Mouse (Mus musculus): Measurements from ENCODE around the gene Cpt1c. TPM values are rescaled to one million over a fixed set of nuclear protein-coding genes. Genes with fewer than 3 reads are reported as not detected.
"Not testable (repeated sequence)": the region's sequence is repeated elsewhere in the genome, so short reads cannot be mapped to it uniquely, and the experiment has no call there.

The Cpt1c gene
- total RNA-seq (2021), result 10 to 100 TPM; 10.3 to 10.8 TPM
- long read RNA-seq, experiment 1, transcript Cpt1c-201 (19 exons, 2,793 nt), result major isoform, 5 of 19 reads
- long read RNA-seq, experiment 1, partial matches to known transcripts, result 2 of 19 reads
- long read RNA-seq, experiment 1, other reads (novel, unspliced or antisense), result 12 of 19 reads
- long read RNA-seq, experiment 2, transcript Cpt1c-201 (19 exons, 2,793 nt), result major isoform, 5 of 18 reads
- long read RNA-seq, experiment 2, partial matches to known transcripts, result 1 of 18 reads
- long read RNA-seq, experiment 2, other reads (novel, unspliced or antisense), result 10 of 18 reads

GRCm38 (mm10) chr7:44974383-44975116 lies at the start of gene Cpt1c:
Cpt1c (minus strand) TSS chr7:44974851.
- peak; percentile 75 to 83 for DNase-seq (ENCODE audit: low spot score in 2 of 2)

DNA sequence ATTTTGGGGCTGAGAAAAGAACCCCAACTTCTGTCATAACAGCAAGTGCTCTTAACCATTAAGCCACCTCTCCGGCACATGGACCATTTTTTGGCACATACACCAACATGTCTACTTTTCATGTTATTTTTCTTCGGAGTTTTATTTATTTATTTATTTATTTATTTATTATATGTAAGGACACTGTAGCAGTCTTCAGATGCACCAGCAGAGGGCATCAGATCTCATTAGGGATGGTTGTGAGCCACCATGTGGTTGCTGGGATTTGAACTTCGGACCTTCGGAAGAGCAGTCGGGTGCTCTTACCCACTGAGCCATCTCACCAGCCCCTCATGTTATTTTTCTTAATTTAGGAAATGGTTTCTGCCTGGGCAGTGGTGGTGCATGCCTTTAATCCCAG lies 49.1 kb upstream of the Cpt1c start:
- DNase-seq (ENCODE audit: low spot score in 2 of 2), result not testable (repeated sequence)

GRCm38 (mm10) chr7:45020225-45020624 lies 45.6 kb upstream of the Cpt1c start:
- no peak for DNase-seq (ENCODE audit: low spot score in 2 of 2)

GRCm38 (mm10) chr7:45019031-45019571 lies 44.5 kb upstream of the Cpt1c start:
- peak in 1 of 2 experiments; percentile 70 for DNase-seq (ENCODE audit: low spot score in 2 of 2)

DNA sequence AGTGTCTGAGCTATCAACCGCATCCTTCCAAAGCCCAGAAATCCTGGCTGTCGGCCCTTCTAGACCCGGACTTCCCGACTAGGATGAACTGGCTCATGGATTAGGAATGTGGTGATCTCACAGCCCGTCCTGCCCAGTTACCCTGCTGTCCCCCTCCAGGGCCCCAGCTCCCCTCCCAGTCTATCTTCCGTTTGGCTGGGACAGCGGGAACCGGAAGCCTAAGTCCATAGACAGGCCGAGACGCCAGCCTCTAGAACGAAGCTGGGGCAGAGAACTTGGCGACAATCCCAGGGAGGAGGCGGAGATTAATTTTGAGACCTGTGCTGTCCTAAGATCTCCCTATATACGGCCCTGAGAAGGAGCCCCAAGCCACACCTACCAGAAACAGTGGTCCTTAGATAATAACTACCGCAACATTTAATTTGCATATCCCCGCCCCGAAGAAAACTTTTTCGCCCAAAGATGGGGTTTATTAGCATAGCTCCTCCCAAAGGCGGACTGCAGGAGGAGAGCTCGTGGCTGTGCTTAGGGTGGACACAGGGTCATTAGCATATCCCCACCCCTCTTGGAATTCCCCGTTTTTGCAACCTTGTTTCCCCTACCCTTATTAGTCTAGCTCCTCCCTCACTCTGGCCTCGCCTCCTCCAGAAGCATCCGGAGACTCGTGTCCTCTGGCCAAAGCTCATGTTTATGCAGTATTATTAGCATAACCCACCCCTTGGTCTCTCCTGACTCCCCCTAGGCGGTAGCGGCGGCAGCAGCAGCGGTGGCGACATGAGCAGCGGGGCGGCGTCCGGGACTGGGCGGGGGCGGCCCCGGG lies 42.8 kb upstream of the Cpt1c start, which contains the start of gene Rras:
Rras (plus strand) TSS at position 720 of the 820 bp plus-strand sequence.
- peak; percentile 82 to 93 for DNase-seq (ENCODE audit: low spot score in 2 of 2)

- no peak for DNase-seq (ENCODE audit: low spot score in 2 of 2)
Observed at GRCm38 (mm10) chr7:45016761-45017160, 42.1 kb upstream of the Cpt1c start.

DNA sequence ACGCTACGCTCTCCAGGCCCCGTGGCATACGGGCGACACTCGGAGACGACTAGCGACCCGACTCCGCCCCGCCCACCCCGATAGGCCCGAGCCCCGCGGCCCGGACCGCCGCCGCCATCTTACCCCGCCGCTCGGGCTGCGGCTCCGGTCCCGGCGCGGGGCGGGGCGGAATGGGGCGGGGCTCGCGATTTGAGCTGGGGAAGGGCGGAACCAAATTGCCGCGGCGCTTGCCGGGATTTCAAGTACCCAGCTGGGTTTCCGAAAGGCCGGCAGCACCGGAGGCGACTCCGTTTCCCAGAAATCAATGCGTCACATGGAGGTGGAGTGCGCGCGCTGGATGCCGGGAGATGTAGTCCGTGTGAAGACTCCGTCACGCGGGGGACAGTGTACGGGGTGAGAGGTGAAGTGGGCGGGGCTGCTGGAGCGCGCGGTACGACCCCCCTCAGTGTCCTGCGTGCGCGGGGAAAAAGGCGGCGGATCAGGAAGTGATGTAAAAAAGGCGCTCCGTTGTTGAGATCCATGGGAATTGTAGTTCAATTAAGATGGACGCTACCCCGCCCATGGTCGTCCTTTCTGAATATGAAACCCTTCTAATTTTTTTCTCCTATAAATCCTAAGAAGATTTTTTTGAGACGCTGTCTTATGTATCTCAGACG lies 41.4 kb upstream of the Cpt1c start, which contains the start of gene Scaf1:
Scaf1 (minus strand) TSS at position 407 of the 656 bp plus-strand sequence.
- DNase-seq (ENCODE audit: low spot score in 2 of 2), result peak; percentile 98 to 99

DNA sequence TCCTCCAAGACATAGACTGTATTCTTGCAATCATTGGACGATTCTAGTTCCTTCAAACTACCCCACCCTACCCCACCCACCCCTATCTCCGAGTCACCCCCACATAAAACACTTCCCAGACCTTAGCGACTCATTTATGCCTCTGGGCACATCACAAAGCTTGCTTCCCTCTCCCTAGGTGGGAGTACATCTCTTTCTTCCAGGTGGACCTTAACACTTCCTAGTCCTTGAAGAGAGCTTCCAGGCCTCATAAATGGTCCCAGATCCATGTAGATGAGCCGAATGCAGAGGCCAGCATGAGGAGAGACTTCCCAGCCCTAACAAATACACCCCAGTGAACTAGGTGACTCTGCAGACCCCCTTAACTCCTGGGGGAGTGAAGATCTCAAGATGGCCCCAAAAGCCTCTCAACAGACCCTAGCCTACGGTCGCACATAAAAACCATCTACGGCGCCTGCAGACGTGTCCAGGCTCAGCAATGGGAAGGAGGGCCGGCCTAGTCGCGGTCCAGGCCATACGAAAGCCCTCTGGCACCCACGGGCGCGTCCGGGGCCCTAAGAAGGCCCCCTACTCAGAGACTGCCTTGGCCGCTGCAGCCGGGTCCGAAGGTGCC lies 40.8 kb upstream of the Cpt1c start:
- DNase-seq (ENCODE audit: low spot score in 2 of 2), result no peak

GRCm38 (mm10) chr7:45014096-45014451 lies 39.4 kb upstream of the Cpt1c start:
- no peak for DNase-seq (ENCODE audit: low spot score in 2 of 2)

DNA sequence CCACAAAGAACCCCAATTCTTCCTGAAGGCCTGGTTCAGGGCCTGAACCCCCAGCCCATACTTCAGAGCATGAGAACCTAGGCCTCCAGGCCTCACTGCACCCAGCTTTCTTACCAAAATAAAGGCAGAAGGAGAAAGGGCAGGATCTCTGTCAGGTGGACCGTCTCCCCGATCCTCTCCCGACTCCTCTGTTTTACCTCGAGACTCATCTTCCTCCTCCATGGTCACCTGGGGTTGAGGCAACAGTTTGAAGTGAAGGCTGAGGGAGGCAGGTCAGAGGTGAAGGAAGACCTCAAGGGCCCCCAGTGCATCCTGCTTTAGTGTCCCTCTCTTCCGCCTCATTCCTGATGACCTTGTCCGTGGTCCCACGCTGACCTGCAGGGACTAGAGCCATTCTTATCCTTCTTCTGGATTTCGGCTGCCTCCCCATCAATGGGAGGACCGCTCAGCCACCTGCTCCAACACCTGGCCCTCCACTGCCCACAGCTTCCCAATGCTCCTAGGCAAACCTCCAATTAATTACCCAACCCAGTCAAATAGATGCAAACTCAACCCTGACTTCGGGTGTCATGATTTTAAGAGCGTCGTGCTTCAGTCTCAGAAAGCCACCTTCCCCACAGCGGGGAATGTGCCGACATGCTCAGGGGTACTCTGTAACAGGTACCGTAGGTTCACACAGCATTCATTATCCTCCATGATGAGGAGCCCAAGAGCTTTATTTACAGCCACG lies 38.9 kb upstream of the Cpt1c start:
- DNase-seq (ENCODE audit: low spot score in 2 of 2), result no peak

DNA sequence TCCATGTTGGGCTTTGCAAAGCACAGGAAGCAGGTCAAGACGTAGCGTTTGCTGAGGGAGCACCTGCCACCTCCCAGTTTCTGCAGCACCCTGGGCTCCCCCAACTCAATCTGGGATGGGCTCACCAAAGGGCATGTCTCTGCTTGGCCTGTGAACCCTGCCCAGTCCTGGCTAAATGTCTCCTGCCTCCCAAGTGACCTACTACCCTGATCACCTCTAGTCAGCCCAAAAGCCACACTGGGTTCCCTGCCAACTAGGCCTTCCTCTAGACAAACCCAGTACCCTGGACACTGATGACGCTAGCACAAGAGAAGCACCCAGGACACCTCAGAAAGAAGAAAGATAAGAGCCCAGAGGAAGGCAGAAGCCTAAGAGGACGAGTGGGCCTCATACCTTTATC lies 38.2 kb upstream of the Cpt1c start:
- no peak for DNase-seq (ENCODE audit: low spot score in 2 of 2)

DNA sequence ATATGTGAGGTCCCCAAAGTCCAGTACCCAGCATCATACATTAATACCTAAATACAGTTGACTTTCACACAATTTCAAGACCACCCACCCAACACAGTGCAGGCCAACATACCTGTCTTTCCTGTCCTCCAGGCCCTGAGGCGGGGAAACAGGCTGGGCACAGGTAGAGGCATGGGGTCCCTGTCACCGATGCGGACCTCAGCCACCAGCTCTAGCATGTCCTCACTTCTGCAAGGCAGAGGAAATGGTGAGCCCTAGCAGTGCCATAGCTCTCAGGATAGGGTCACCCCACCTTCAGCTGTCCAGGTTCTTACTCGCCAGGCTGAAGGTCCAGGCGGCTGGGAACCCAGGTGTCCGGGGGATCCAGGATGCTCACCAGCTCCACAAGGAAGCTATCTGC lies 37.4 kb upstream of the Cpt1c start:
- no peak for DNase-seq (ENCODE audit: low spot score in 2 of 2)

GRCm38 (mm10) chr7:45008411-45008810 lies 33.8 kb upstream of the Cpt1c start:
- DNase-seq (ENCODE audit: low spot score in 2 of 2), result no peak

- no peak for DNase-seq (ENCODE audit: low spot score in 2 of 2)
Observed at GRCm38 (mm10) chr7:45007846-45008245, 33.2 kb upstream of the Cpt1c start.

DNA sequence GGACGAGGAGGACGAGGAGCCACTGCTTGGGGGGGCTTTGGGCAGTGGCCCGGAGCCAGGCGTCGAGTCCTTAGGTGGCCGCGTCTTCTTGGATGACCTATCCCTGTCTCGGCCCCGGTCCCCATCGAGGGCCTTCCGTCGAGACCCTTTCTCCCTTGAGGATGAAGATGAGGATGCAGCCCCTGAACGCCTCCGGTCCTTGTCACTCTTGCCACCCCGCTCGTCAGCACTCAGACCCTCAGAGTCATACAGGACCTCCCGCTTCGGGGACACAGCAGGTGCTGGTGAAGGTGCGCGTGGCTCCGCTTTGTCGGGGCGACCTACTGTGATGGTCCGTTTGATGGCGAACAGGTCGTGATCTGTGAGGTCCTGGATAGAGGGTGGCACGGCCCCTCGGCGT lies 32.5 kb upstream of the Cpt1c start:
- no peak for DNase-seq (ENCODE audit: low spot score in 2 of 2)

- no peak for DNase-seq (ENCODE audit: low spot score in 2 of 2)
Observed at GRCm38 (mm10) chr7:45006503-45006902, 31.9 kb upstream of the Cpt1c start.

- DNase-seq (ENCODE audit: low spot score in 2 of 2), result no peak
Observed at GRCm38 (mm10) chr7:45005321-45005992, 30.8 kb upstream of the Cpt1c start.

DNA sequence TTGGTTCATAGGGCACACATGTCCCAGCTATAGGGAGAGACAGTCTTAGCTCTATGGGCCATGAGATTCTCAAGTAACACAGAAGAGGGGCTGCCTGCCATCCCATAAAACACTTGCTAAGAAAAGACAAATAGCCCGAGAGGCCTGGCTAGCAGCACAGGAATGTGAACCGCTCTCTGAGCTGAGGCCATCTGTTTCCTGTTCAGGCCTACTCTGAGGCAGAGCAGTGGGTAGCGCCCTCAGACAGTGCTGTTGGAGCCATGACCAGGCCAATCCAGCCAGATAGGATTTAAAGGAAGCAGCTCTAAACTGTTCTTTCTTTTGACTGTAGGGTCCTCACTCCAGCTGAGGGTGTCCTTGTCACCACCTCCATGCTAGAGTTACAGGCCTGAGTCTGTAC lies 29.9 kb upstream of the Cpt1c start:
- no peak for DNase-seq (ENCODE audit: low spot score in 2 of 2)

DNA sequence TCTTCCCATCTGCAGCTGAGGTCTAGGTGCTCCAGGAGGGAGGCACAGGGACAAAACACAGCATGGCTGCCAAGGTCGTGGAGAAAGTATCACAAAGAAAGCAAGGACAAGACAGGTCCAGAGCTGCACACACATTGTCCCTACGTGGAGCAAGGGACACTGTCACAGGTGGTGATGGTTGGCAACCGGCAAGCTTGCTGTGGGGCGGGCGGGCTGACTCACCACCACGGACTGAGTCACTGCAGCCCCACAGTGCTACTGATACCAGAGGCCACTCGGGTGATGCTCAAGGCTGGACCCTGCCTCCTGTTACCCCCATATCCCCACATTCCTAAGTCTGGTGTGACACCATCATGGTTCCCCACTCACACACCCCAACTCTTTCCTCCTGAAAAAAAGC lies 27.8 kb upstream of the Cpt1c start:
- DNase-seq (ENCODE audit: low spot score in 2 of 2), result no peak
